Mouse (Mus musculus): ENCODE measurements around the gene Prr3.

DNA sequence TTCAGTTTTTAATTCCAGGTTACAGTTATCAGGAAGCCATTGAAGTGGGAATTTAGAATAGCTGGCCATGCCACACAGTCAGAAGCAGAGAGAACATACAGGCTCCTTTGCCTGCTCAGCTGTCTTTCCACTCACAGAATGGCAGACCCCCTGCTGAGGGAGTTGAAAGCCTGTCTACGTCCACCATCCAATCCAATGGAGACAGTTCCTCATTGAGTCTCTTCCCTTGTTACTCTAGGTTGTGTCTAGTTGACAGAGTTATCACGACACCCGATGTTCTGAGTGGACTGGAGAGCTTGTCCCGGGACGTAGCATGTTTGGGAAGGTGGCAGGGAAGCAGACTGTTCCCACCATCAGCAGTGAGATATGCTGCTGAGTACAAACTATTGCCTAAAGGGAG, 45.2 kb upstream of the Prr3 start:
- TF ChIP-seq POLR2A (IDR thresholded peaks at IDR 0.05; ENCODE audit: borderline replicate concordance, low read depth, low read length) (no peak), CTCF (IDR thresholded peaks at IDR 0.05; ENCODE audit: low read depth, low read length) (no peak)
